Mouse (Mus musculus) adrenal gland, adult 18-20 months (tissue): ENCODE measurements around the gene Gnb3. TPM values are rescaled to one million over a fixed set of nuclear protein-coding genes. Genes with fewer than 3 reads are reported as not detected.
A peak's percentile ranks its signal among the peaks of the same experiment; 100 is the strongest.
"Not testable (repeated sequence)": the region's sequence is repeated elsewhere in the genome, so short reads cannot be mapped to it uniquely, and the experiment has no call there.

Experiments
- DNase-seq, 2 experiments: peaks; one replicate each; pipeline ENCODE4 v3.0.0; 2021 to 2022; ENCODE audit warnings: low spot score in 2 of 2
- total RNA-seq, 2 experiments: library from RNA; stranded (reverse); gene quantifications; 1 replicate in 1 of 2; 2 replicates in 1 of 2; pipeline ENCODE4 v1.2.3; 2021

Gnb3 gene
- total RNA-seq, 2 experiments from 2014 or later: 9.2 to 9.6 TPM

GRCm38 (mm10) chr6:124805341-124806321 lies 34.4 kb downstream of the Gnb3 start:
- DNase-seq: peak; percentile 90 to 93

DNA sequence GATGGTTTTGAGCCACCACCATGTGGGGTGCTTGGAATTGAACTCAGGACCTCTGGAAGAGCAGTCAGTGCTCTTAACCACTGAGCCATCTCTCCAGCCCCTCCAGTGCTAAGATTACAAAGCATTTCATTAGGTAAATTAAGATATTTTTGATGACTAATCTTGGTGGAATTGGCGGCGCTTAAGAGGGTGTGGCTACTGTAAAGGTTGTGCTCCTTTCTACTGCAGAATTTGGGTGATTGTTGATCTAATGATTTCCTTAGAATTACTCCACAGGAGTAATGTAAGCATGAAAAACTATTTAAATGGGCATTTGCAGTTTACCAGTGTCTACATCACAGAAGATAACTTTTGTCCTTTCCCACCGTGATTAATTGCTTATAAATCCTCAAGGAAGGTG lies 35.7 kb downstream of the Gnb3 start:
- DNase-seq: no peak

DNA sequence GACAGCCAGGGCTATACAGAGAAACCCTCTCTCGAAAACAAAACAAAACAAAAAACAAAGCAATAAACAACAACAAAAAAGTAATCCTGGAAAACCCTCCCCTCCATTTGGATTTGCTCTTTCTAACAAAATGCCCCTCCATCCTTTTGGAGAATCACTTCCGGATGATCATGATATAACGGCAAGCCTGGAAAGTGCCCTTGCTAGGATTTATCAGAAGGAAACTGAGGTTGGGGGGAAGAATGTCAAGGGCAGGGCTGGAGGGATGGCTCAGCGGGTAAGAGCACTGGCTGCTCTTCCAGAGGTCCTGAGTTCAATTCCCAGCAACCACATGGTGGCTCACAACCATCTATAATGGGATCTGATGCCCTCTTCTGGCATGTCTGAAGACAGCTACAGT lies 36.4 kb downstream of the Gnb3 start:
- not testable (repeated sequence) for DNase-seq

DNA sequence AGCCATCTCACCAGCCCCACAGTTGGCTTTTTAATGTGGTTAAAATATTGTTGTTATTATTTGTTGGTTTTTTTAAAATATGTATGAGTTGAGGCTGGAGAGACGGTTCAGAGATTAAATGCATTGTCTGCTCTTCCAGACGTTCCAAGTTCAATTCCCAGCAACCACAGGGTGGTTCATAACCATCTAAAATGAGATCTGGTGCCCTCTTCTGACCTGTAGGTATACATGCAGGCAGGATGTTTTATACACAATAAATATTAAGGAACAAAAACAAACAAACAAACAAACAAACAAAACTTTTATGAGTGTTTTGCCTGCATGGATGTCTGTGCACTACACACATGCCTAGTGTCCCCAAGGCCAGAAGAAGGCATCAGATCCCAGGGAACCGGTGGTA lies 37.0 kb downstream of the Gnb3 start:
- DNase-seq: no peak

GRCm38 (mm10) chr6:124802400-124802799 lies 37.7 kb downstream of the Gnb3 start:
- DNase-seq: not testable (repeated sequence)

DNA sequence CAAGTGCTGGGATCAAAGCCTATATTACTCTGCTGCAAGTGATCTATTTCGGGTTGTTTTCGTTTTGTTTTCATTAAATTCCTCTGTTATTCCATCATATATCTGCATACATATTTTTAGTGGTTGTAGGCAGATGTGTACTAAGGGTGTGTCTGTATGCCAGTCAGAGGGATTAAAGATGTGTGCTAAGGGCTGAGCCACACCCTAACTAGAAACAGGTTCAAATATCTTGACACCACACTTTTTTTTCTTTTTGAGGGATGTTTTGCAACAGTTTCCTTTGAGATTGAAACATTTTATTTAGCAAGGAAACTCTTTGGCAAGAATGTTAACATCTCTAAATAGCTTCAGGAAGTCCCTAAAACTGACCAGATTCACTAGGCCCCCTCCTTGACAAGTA lies 43.9 kb downstream of the Gnb3 start:
- DNase-seq: no peak

- no peak for DNase-seq
Observed at GRCm38 (mm10) chr6:124795781-124796180, 44.3 kb downstream of the Gnb3 start.

DNA sequence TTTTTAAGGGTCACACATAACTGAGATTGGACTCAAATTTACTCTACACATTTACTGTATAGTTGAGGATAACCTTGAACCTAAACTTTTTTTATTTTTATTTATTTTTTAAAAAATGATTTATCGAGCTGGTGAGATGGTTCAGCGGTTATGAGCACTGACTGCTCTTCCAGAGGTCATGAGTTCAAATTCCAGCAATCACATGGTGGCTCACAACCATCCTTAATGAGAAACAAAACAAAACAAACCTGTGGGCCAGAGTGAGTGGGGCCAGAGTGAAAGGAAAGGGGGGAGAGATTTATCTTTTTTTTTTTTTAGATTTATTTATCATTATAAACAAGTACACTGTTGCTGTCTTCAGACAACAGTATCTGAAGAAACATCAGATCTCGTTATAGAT lies 48.2 kb downstream of the Gnb3 start:
- DNase-seq: no peak

DNA sequence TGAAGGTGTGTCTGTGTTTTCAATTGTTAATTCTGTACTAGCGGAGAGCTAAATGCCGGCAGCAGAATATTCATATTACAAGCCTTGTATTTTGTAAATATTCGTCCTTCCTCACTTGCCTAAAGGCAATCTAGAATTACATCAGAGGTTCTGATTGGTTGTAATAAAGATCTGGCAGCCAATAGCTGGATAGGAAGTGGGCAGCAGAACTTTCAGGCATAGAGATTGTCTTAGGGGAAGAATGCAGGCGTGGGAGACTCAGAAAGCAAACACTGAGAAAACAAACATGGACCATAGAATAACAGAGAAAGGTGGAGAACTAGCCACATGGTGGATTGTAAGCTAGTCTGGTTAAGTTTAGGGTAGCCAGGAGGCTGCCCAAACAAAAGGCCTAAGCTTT lies 50.0 kb downstream of the Gnb3 start:
- DNase-seq: no peak

DNA sequence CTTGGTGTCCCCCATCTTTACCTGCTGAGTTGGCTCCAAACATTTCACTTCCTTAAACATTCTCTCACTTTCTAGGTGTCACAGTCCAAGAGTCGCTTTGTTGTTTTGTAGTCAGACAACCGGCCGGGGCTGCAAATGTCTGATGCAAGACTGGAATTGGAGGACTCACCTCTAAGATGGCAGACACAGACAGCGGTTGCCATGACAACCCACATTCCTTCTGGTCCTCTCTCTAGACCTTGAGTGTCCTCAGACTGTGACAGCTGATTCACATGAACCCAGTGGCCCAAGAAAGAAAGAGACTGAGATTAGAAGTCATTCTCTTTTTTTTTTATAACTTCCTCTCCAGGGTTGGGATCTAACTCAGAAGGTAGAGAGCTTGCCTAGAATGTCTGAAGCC lies 50.6 kb downstream of the Gnb3 start:
- no peak for DNase-seq

- DNase-seq: no peak
Observed at GRCm38 (mm10) chr6:124787722-124788121, 52.4 kb downstream of the Gnb3 start.

- no peak for DNase-seq
Observed at GRCm38 (mm10) chr6:124786756-124787420, 53.2 kb downstream of the Gnb3 start.

Other genes starting within 250 kb of the Gnb3 start
- 1 to 10 TPM; 2.0 to 2.8 TPM for gene C1s2, start 204.2 kb downstream of the Gnb3 start, total RNA-seq
- 100 to 1,000 TPM in 1 of 2 experiments, 10 to 100 TPM in 1; 92.9 to 108 TPM for gene Lpcat3, start 177.2 kb downstream of the Gnb3 start, total RNA-seq
- 10 to 100 TPM; 81.0 to 86.4 TPM for gene Emg1, start 128.1 kb downstream of the Gnb3 start, total RNA-seq
- 100 to 1,000 TPM; 285 to 301 TPM for gene Phb2, start 127.9 kb downstream of the Gnb3 start, total RNA-seq
- gene Ptpn6, start 101.6 kb downstream of the Gnb3 start, total RNA-seq: 10 to 100 TPM in 1 of 2 experiments, 1 to 10 TPM in 1; 9.8 to 11.5 TPM
- 100 to 1,000 TPM; 341 to 388 TPM for gene Grcc10, start 98.9 kb downstream of the Gnb3 start, total RNA-seq
- not detected for gene Gm45234, start 84.3 kb downstream of the Gnb3 start, total RNA-seq
- 10 to 100 TPM; 78.4 to 80.2 TPM for gene Atn1, start 83.8 kb downstream of the Gnb3 start, total RNA-seq
- 10 to 100 TPM; 19.8 to 37.7 TPM for gene Eno2, start 70.6 kb downstream of the Gnb3 start, total RNA-seq
- gene Lrrc23, start 60.5 kb downstream of the Gnb3 start, total RNA-seq: under 1 TPM in 1 of 2 experiments, not detected in 1; 0.90 TPM
- gene Spsb2, start 31.6 kb downstream of the Gnb3 start, total RNA-seq: 10 to 100 TPM; 17.3 to 18.9 TPM
- gene Tpi1, start 26.0 kb downstream of the Gnb3 start, total RNA-seq: 100 to 1,000 TPM; 383 to 517 TPM
- 100 to 1,000 TPM; 107 to 128 TPM for gene Usp5, start 10.8 kb downstream of the Gnb3 start, total RNA-seq
- 1 to 10 TPM in 1 of 2 experiments, under 1 TPM in 1; 0.77 to 2.7 TPM for gene Cdca3, start 10.7 kb downstream of the Gnb3 start, total RNA-seq
- gene P3h3, start 17.5 kb upstream of the Gnb3 start, total RNA-seq: 10 to 100 TPM; 24.1 to 24.4 TPM
- gene Gpr162, start 23.7 kb upstream of the Gnb3 start, total RNA-seq: 1 to 10 TPM in 1 of 2 experiments, under 1 TPM in 1; 0.76 to 1.8 TPM
- gene Cd4, start 47.9 kb upstream of the Gnb3 start, total RNA-seq: 1 to 10 TPM in 1 of 2 experiments, under 1 TPM in 1; 0.36 to 1.8 TPM
- gene Lag3, start 71.4 kb upstream of the Gnb3 start, total RNA-seq: 1 to 10 TPM; 1.4 to 2.6 TPM
- gene Ptms, start 79.8 kb upstream of the Gnb3 start, total RNA-seq: 100 to 1,000 TPM; 770 to 874 TPM
- gene Mlf2, start 91.1 kb upstream of the Gnb3 start, total RNA-seq: 100 to 1,000 TPM; 298 to 321 TPM
- gene Cops7a, start 125.3 kb upstream of the Gnb3 start, total RNA-seq: 100 to 1,000 TPM; 112 to 141 TPM
- 1 to 10 TPM; 1.6 to 3.0 TPM for gene Pianp, start 156.4 kb upstream of the Gnb3 start, total RNA-seq
- 10 to 100 TPM; 56.0 to 56.1 TPM for gene Zfp384, start 168.9 kb upstream of the Gnb3 start, total RNA-seq
- gene Ing4, start 199.5 kb upstream of the Gnb3 start, total RNA-seq: 10 to 100 TPM; 45.3 to 53.4 TPM
- gene Acrbp, start 209.4 kb upstream of the Gnb3 start, total RNA-seq: 1 to 10 TPM; 7.8 to 9.6 TPM
- under 1 TPM; 0.40 to 0.93 TPM for gene Lpar5, start 227.6 kb upstream of the Gnb3 start, total RNA-seq